Comparison of ENCODE assay signal across 9 mouse cellular contexts in the genomic region with DNA sequence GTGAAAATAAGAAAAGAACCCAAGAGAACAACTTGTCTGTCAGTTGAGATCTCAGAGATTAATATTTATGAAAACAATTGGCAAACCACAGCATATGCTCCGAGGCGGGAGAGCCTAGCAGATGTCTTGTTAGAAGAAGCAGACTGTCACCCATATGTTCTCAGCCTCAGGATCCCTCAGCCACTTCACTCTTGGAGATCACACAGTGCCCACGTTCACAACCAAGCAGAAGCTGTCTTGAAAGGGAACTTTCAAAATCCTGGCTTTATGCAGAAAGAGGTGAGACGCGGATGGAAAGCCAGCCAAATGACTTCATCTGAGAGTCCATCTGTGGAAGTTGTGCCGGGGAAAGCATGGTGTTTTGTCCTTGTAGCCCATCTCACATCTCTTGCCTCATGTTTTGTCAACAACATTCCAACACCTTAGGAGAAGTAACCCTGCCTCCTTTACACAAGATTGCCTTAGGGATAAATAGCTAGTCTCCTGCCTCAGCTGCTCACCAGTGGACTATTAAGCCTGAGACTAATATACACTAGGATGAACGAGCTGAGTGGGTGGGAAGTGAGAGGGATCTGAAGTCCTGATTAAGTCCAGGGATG.
DNase-seq lines count a peak whose midpoint lies in the region; ATAC-seq and TF ChIP-seq lines count a peak whose summit lies in the region.
"Had no signal": no experiment of that assay in that cellular context is flagged by ENCODE, and none has a peak within 500 bp of the region (broad histone marks: within the 10 kb centered on the region; RNA-seq: fewer than 3 reads in every experiment).

No protein-coding gene starts in this region.

- H3K36me3 ChIP-seq in hindbrain, postnatal 0 days (ENCODE audit: insufficient read depth, low read length): no peaks in the 10 kb centered on the region
- no peaks in the 10 kb centered on the region for H3K36me3 ChIP-seq in hindbrain, embryonic 16.5 days (ENCODE audit: control insufficient read depth, insufficient read depth, low read length)
- H3K36me3 ChIP-seq in kidney, embryonic 15.5 days: no peaks in the 10 kb centered on the region

- no peaks in the 10 kb centered on the region for H3K4me1 ChIP-seq in hindbrain, postnatal 0 days (ENCODE audit: insufficient read depth, low read length)
- H3K4me1 ChIP-seq in hindbrain, embryonic 16.5 days (ENCODE audit: control insufficient read depth, insufficient read depth, low read depth, low read length): no peaks in the 10 kb centered on the region
- 0 out of 2 replicates have a peak, but pooled peaks cover 4% of the 10 kb centered on the region for H3K4me1 ChIP-seq in kidney, embryonic 15.5 days

- ATAC-seq in hindbrain, postnatal 0 days: no peak
- ATAC-seq in hindbrain, embryonic 16.5 days: no peak; the same call in 1 of the 2 replicates
- ATAC-seq in kidney, embryonic 15.5 days (replicated peaks; ENCODE audit: low FRiP score): no peak

- 54% methylated on average over 7 of the region's 7 CpGs for WGBS in hindbrain, postnatal 0 days
- WGBS in hindbrain, embryonic 16.5 days: 64% methylated on average over 7 of the region's 7 CpGs
- 78% methylated on average over 7 of the region's 7 CpGs for WGBS in kidney, embryonic 15.5 days

- H3K4me2 ChIP-seq in hindbrain, postnatal 0 days (ENCODE audit: low read depth, low read length): no peak overlapping the region
- no peak overlapping the region for H3K4me2 ChIP-seq in hindbrain, embryonic 16.5 days (ENCODE audit: low read length)
- H3K4me2 ChIP-seq in kidney, embryonic 15.5 days: no peak overlapping the region

- no peak overlapping the region for H3K27ac ChIP-seq in hindbrain, postnatal 0 days
- H3K27ac ChIP-seq in hindbrain, embryonic 16.5 days (ENCODE audit: low read depth, low read length): no peak overlapping the region
- H3K27ac ChIP-seq in kidney, embryonic 15.5 days: no peak overlapping the region

- H3K9me3 ChIP-seq in hindbrain, postnatal 0 days (ENCODE audit: low read length): no peaks in the 10 kb centered on the region
- no peaks in the 10 kb centered on the region for H3K9me3 ChIP-seq in hindbrain, embryonic 16.5 days (ENCODE audit: control insufficient read depth, low read length)
- no peaks in the 10 kb centered on the region for H3K9me3 ChIP-seq in kidney, embryonic 15.5 days (replicated peaks)

- no peak for TF ChIP-seq CTCF in hindbrain, postnatal 0 days (IDR thresholded peaks at IDR 0.05; ENCODE audit: low read depth)

- H3K4me3 ChIP-seq in hindbrain, postnatal 0 days (ENCODE audit: low read length): no peak overlapping the region
- no peak overlapping the region for H3K4me3 ChIP-seq in hindbrain, embryonic 16.5 days (ENCODE audit: low read length)
- H3K4me3 ChIP-seq in kidney, embryonic 15.5 days (replicated peaks): no peak overlapping the region

- no peaks in the 10 kb centered on the region for H3K27me3 ChIP-seq in hindbrain, postnatal 0 days (ENCODE audit: insufficient read depth, low read length)
- H3K27me3 ChIP-seq in hindbrain, embryonic 16.5 days (replicated peaks; ENCODE audit: control insufficient read depth, insufficient read depth, low read length): no peaks in the 10 kb centered on the region
- H3K27me3 ChIP-seq in kidney, embryonic 15.5 days: no peaks in the 10 kb centered on the region

- H3K9ac ChIP-seq in hindbrain, postnatal 0 days (replicated peaks; ENCODE audit: low read length): no peak overlapping the region
- no peak overlapping the region for H3K9ac ChIP-seq in hindbrain, embryonic 16.5 days (ENCODE audit: low read depth, low read length)
- no peak overlapping the region for H3K9ac ChIP-seq in kidney, embryonic 15.5 days

- DNase-seq in hindbrain, postnatal 0 days (ENCODE audit: low spot score): peak; percentile 42
- DNase-seq in cerebellum, adult 9-10 months: peak; percentile 77
- peak; percentile 82 to 91 for DNase-seq in layer of hippocampus, adult 18-20 months (ENCODE audit: low spot score in 2 of 2)
- peak; percentile 75 to 91 for DNase-seq in right cerebral cortex, postnatal 10 days (ENCODE audit: low spot score in 2 of 2)
- no peak for DNase-seq in adrenal gland, adult (ENCODE audit: inconsistent age in 2 of 2, low spot score in 1 of 2)
- no peak for DNase-seq in Muller cell, postnatal 12 days (ENCODE audit: inconsistent ontology term)
- DNase-seq: lung, adult 2 months had no signal

Comparison
In these comparisons a context has a peak if more than half of its experiments do, and no peak if none do; other contexts are left out.
1. DNase-seq: peak in hindbrain, postnatal 0 days (single experiment), cerebellum, adult 9-10 months (single experiment), layer of hippocampus, adult 18-20 months (2 of 2) and right cerebral cortex, postnatal 10 days (2 of 2); none in adrenal gland, adult (0 of 2) and Muller cell, postnatal 12 days (single experiment).